Mouse (Mus musculus) kidney, postnatal 0 days (tissue): Measurements from ENCODE around the gene Olfr316. TPM values are rescaled to one million over a fixed set of nuclear protein-coding genes. Genes with fewer than 3 reads are reported as not detected.
"Not testable (repeated sequence)": the region's sequence is repeated elsewhere in the genome, so short reads cannot be mapped to it uniquely, and the experiment has no call there.

Experiments used
- ATAC-seq: fragments of 200-750 bp; cut with Nextera tagmentation; replicated peaks from 2 replicates; pipeline ENCODE4 v1.8.0; 2017; ENCODE audit warnings: low read depth, moderate number of reproducible peaks, moderate TSS enrichment, moderate library complexity; ENCODE audit not compliant: low FRiP score
- DNase-seq: peaks from one replicate; pipeline ENCODE4 v3.0.0-alpha.2; 2016; ENCODE audit warnings: low spot score
- H3K27ac ChIP-seq: fragments of 300-500 bp; sonication (generic); 2 replicates; pipeline ENCODE4 v1.5.1; 2014; ENCODE audit warnings: mild to moderate bottlenecking
- H3K27me3 ChIP-seq: fragments of 300-500 bp; sonication (generic); 2 replicates; pipeline ENCODE4 v1.6.1; 2014; ENCODE audit warnings: low read length, mixed read lengths; ENCODE audit not compliant: insufficient read depth
- H3K36me3 ChIP-seq: fragments of 300-500 bp; sonication (generic); 2 replicates; pipeline ENCODE4 v1.6.1; 2014; ENCODE audit warnings: low read length, mixed read lengths; ENCODE audit not compliant: insufficient read depth
- H3K4me1 ChIP-seq: fragments of 300-500 bp; sonication (generic); replicated peaks from 2 replicates; pipeline ENCODE4 v1.6.1; 2014; ENCODE audit warnings: antibody characterized with exemption, low read length, mixed read lengths; ENCODE audit not compliant: insufficient read depth
- H3K4me2 ChIP-seq: fragments of 300-500 bp; sonication (generic); 2 replicates; pipeline ENCODE4 v1.6.1; 2014; ENCODE audit warnings: mild to moderate bottlenecking, low read length, moderate library complexity, mixed read lengths
- H3K4me3 ChIP-seq: fragments of 300-500 bp; sonication (generic); replicated peaks from 2 replicates; pipeline ENCODE4 v1.5.1; 2014; ENCODE audit warnings: low read depth, low read length
- H3K9ac ChIP-seq: fragments of 300-500 bp; sonication (generic); 2 replicates; pipeline ENCODE4 v1.6.1; 2014; ENCODE audit warnings: low read depth, low read length
- H3K9me3 ChIP-seq: fragments of 300-500 bp; sonication (generic); replicated peaks from 2 replicates; pipeline ENCODE4 v1.6.1; 2016; ENCODE audit warnings: low read length, inconsistent platforms, mixed read lengths
- CTCF ChIP-seq: IDR thresholded peaks from 2 replicates; pipeline ENCODE4 v1.5.1; 2016; ENCODE audit warnings: antibody characterized with exemption, low read depth, mild to moderate bottlenecking, moderate library complexity
- WGBS: fragments of 180-500 bp; shearing (Covaris S2); extraction: QIAGEN DNeasy Blood & Tissue Kit; methylation state at CpG from one replicate; pipeline ENCODE4 v1.1.7; 2014; 5-methylcytosine and 5-hydroxymethylcytosine counted together
- polyA plus RNA-seq: library from polyadenylated mRNA; unstranded; fragments of >200 nt; fragmentation: Nextera tagmentation; extraction: Ambion mirVana; gene quantifications from 2 replicates; pipeline ENCODE4 v1.2.1, GENCODE M21; 2015

Olfr316 gene
- polyA plus RNA-seq, 1 experiment from 2014 or later, result not detected

GRCm38 (mm10) chr11:58733372-58733771 is 19.2 kb upstream of the Olfr316 start:
- Histone ChIP-seq H3K36me3 (no peaks in the 10 kb centered on the region), H3K4me3 (no peak overlapping the region), H3K4me1 (no peaks in the 10 kb centered on the region), H3K9ac (no peak overlapping the region), H3K9me3 (no peaks in the 10 kb centered on the region), H3K27ac (no peak overlapping the region), H3K27me3 (no peaks in the 10 kb centered on the region), H3K4me2 (no peak overlapping the region)
- DNase-seq, result no peak
- no peak for ATAC-seq
- WGBS, result 58% methylated on average over 3 of the region's 3 CpGs
- TF ChIP-seq CTCF, result no peak

GRCm38 (mm10) chr11:58738792-58739262 is 13.7 kb upstream of the Olfr316 start, which contains the start of gene Olfr317:
Gene Olfr317, minus strand, starts transcription at chr11:58739212.
- no peaks in the 10 kb centered on the region for H3K4me1 ChIP-seq
- DNase-seq (no peak), ATAC-seq (no peak)
- no peak within 1 kb of the TSS for H3K4me3 ChIP-seq
- no peaks in the 10 kb centered on the region for H3K27me3 ChIP-seq
- no peaks in the 10 kb centered on the region for H3K9me3 ChIP-seq
- TF ChIP-seq CTCF, result no peak
- H3K27ac ChIP-seq, result no peak within 1 kb of the TSS
- no peak within 1 kb of the TSS for H3K4me2 ChIP-seq
- no peak within 1 kb of the TSS for H3K9ac ChIP-seq
- WGBS, result 75% methylated on average over 4 of the region's 4 CpGs
- H3K36me3 ChIP-seq, result no peaks in the 10 kb centered on the region

- H3K9me3 ChIP-seq, H3K27me3 ChIP-seq, DNase-seq, H3K36me3 ChIP-seq, H3K4me2 ChIP-seq, H3K4me1 ChIP-seq, H3K9ac ChIP-seq, ATAC-seq, H3K4me3 ChIP-seq, H3K27ac ChIP-seq: not testable (repeated sequence)
- 96% methylated on average over 18 of the region's 18 CpGs for WGBS
Measured at GRCm38 (mm10) chr11:58751096-58751495, 1.4 kb upstream of the Olfr316 start.

GRCm38 (mm10) chr11:58772888-58773287 is 20.4 kb downstream of the Olfr316 start, which contains the start of gene Olfr315:
Gene Olfr315, plus strand, starts transcription at chr11:58773188.
- Histone ChIP-seq H3K4me1 (no peaks in the 10 kb centered on the region), H3K36me3 (no peaks in the 10 kb centered on the region), H3K4me2 (no peak within 1 kb of the TSS), H3K27me3 (no peaks in the 10 kb centered on the region), H3K27ac (no peak within 1 kb of the TSS), H3K9ac (no peak within 1 kb of the TSS), H3K9me3 (no peaks in the 10 kb centered on the region), H3K4me3 (no peak within 1 kb of the TSS)
- DNase-seq, result no peak
- ATAC-seq, result no peak
- no peak for TF ChIP-seq CTCF

GRCm38 (mm10) chr11:58782480-58783089 is 30.1 kb downstream of the Olfr316 start, which contains the start of gene Olfr314:
Gene Olfr314, plus strand, starts transcription at chr11:58782952.
- Histone ChIP-seq H3K27ac (no peak within 1 kb of the TSS), H3K4me3 (no peak within 1 kb of the TSS), H3K9ac (no peak within 1 kb of the TSS), H3K9me3 (no peaks in the 10 kb centered on the region), H3K36me3 (no peaks in the 10 kb centered on the region), H3K4me1 (no peaks in the 10 kb centered on the region), H3K27me3 (no peaks in the 10 kb centered on the region), H3K4me2 (no peak within 1 kb of the TSS)
- TF ChIP-seq CTCF, result no peak
- DNase-seq (no peak), ATAC-seq (no peak)
- WGBS, result 69% methylated on average over 6 of the region's 6 CpGs

GRCm38 (mm10) chr11:58784182-58784581 is 31.6 kb downstream of the Olfr316 start:
- no peaks in the 10 kb centered on the region for H3K9me3 ChIP-seq
- H3K27ac ChIP-seq, result no peak overlapping the region
- H3K4me2 ChIP-seq, result no peak overlapping the region
- no peaks in the 10 kb centered on the region for H3K36me3 ChIP-seq
- no peaks in the 10 kb centered on the region for H3K4me1 ChIP-seq
- WGBS, result 82% methylated on average over 2 of the region's 2 CpGs
- H3K4me3 ChIP-seq, result no peak overlapping the region
- ATAC-seq (no peak), DNase-seq (no peak)
- H3K27me3 ChIP-seq, result no peaks in the 10 kb centered on the region
- H3K9ac ChIP-seq, result no peak overlapping the region
- TF ChIP-seq CTCF, result no peak

- no peaks in the 10 kb centered on the region for H3K4me1 ChIP-seq
- no peaks in the 10 kb centered on the region for H3K9me3 ChIP-seq
- WGBS, result 90% methylated on average over 10 of the region's 10 CpGs
- no peak for TF ChIP-seq CTCF
- no peak overlapping the region for H3K4me2 ChIP-seq
- H3K27ac ChIP-seq, result no peak overlapping the region
- no peak overlapping the region for H3K4me3 ChIP-seq
- no peak overlapping the region for H3K9ac ChIP-seq
- no peaks in the 10 kb centered on the region for H3K27me3 ChIP-seq
- ATAC-seq (no peak), DNase-seq (no peak)
- H3K36me3 ChIP-seq, result no peaks in the 10 kb centered on the region
Measured at GRCm38 (mm10) chr11:58787651-58788050, 35.1 kb downstream of the Olfr316 start.
